Mouse (Mus musculus) large intestine, adult 2 months (tissue): ENCODE results near the gene Grb7. TPM values are rescaled to one million over a fixed set of nuclear protein-coding genes. Genes with fewer than 3 reads are reported as not detected.

Experiments
- DNase-seq: peaks from one replicate; pipeline ENCODE4 v3.0.0-alpha.2; 2012; ENCODE audit warnings: low read depth, low spot score
- WGBS: fragments of 180-500 bp; shearing (Covaris S2); methylation state at CpG from one replicate; pipeline ENCODE4 v1.1.7; 2018; 5-methylcytosine and 5-hydroxymethylcytosine counted together
- polyA plus RNA-seq: library from polyadenylated mRNA; depleted of rRNA; stranded (reverse); fragments of >200 nt; gene quantifications from 2 replicates; pipeline ENCODE4 v1.2.3, GENCODE M21; 2012

The Grb7 gene
- polyA plus RNA-seq, 1 experiment: 83.7 TPM

DNA sequence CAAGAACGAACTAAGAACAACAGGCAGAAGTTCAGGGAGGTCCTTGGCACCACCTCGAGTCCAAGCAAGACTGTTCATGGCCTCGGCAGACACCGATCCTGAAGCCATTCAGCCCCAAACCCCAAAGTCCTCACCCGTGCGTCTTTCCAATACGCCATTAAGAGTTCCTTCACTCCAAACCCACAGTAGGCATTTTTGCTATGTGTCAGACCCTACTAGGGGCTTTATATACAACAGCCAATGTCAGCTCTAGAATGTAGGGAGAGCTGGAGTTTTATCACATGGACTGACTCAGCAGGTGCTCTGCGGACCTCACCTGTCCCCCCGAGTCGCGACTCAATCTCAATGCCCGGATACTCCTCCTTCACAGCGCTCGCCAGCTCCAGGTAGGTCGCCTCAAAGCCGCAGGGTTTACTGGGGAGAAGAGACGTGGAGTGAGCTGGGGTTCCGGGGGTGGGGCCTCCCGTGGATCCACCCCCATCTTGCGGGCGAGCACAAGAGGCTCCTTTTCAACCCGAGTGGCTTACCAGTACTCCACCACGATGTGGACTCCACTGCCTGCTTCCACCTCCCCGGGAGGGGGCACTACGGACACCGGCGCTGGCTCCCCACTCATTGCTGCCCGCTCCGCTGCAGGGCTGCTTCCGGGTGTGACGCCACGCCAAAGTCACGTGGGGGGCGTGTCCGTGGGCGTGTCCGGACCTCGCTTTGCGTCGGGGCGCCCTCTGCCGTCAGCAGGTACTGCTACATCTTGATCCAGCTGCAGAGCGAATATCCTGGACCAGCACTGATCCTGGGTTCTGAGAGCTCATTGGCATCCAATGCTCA is 7.6 kb upstream of the Grb7 start, which contains the start of gene Mien1:
Gene Mien1, minus strand, starts transcription at position 661 of the 828 bp plus-strand sequence.
- no peak for DNase-seq
- under 1% methylated on average over 43 of the region's 43 CpGs for WGBS

DNA sequence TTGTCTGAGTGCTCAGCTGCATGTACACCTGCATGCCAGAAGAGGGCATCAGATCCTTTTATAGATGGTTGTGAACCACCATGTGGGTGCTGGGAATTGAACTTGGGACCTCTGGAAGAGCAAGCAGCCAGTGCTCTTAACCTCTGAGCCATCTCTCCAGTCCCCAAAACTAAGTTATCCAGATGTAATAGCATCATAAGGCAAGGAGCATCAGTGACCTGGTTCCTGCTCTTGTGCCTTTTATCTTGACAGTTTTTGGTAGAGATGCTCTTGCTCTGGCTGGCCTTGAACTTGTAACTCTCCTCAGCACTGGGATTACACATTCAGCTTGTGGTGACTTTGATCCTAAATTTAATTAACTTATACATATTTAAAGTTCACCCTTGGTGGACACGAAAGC is 2.5 kb upstream of the Grb7 start:
- no peak for DNase-seq
- 97% methylated on average over 1 of the region's 1 CpGs for WGBS

GRCm38 (mm10) chr11:98445238-98445637 is 956 bp upstream of the Grb7 start:
- no peak for DNase-seq
- 13% methylated on average over 1 of the region's 1 CpGs for WGBS

GRCm38 (mm10) chr11:98445679-98446078 is 515 bp upstream of the Grb7 start:
- 20% methylated on average over 4 of the region's 4 CpGs for WGBS
- no peak for DNase-seq

- WGBS: 3% methylated on average over 33 of the region's 33 CpGs
- DNase-seq: no peak
Measured at GRCm38 (mm10) chr11:98446562-98447474, 624 bp downstream of the Grb7 start.

DNA sequence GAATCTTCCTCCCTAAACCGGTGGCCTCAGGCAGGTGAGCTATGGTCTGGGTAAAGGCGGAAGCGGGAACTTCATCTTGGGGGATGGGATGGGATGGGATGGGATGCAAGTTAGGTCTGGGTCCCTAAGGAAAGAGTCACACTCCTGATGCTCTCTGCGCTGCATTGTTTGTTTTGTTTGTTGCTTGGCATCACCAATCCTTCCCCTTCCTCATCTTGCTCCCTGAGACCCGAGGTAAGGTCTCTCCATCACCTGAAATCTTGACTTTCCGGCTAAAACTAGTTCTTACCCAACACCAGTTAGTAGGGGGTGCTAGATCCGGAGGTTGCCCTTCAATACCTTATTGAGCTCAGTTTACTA is 1.3 kb downstream of the Grb7 start:
- no peak for DNase-seq
- 16% methylated on average over 7 of the region's 7 CpGs for WGBS

GRCm38 (mm10) chr11:98448191-98448790 is 2.1 kb downstream of the Grb7 start:
- no peak for DNase-seq
- WGBS: 13% methylated on average over 13 of the region's 13 CpGs

- WGBS: 30% methylated on average over 3 of the region's 3 CpGs
- no peak for DNase-seq
Measured at GRCm38 (mm10) chr11:98449419-98449818, 3.2 kb downstream of the Grb7 start.

DNA sequence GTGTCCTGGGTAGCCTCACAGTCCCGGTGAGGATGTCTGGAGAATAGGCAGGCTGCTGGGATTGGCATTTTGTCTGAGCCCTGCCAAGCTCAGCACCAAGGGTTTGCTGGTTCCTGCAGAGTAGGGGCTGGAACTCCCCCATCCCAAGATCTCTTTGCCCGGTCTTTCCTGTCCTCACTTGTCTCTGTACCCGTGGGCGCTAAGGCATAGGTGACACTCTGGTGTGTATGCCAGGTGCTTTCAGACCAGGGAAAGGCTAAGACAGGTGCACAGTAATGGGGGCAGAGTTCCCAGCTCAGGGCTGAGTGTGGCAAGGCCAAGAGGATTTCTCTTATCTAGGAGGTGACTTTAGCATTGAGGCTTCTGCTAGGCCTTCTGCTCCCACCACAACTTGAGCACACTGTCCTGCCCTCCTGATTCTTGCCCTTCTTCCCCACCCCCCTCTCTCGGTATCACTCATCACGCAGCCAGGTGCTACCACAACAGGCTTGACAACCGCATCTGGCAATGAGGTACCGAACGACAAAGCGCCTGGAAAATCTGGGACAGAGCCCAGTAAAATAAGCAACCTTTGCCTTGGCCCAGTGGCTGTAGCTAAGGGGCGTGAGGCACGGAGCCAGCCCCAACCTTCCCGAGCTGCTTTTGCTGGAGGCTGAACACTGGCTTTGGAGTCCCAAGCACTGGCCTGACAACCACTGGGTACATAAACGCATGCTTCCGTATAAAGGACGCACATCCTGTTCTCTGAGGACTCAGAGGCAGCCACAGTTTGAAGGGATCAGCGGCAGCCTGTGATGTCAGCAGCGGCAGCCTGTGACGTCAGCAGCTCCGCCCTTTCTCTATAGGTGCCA is 4.0 kb downstream of the Grb7 start:
- 28% methylated on average over 20 of the region's 20 CpGs for WGBS
- DNase-seq: no peak

GRCm38 (mm10) chr11:98455484-98455883 is 9.3 kb downstream of the Grb7 start:
- no peak for DNase-seq
- 81% methylated on average over 4 of the region's 4 CpGs for WGBS

GRCm38 (mm10) chr11:98456545-98456944 is 10.4 kb downstream of the Grb7 start:
- DNase-seq: no peak
- 44% methylated on average over 5 of the region's 5 CpGs for WGBS

DNA sequence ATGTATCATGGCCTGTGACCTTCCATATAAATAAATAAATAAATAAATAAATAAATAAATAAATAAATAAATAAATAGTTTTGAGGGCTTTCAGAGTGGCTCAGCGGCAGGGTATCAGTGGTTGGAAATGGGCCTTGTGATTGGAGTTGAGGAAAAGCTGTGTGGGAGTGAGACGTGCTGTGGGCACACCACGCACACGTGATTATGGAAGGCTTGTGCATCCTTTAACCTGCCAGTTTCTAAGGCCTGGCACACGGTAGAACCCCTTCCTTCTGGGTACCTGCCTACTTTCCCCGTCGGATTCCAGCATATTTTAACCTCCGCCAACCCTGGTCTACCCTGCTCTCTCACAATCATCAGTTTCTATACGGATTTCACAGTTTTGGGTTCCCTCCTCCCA is 10.8 kb downstream of the Grb7 start:
- no peak for DNase-seq
- 9% methylated on average over 9 of the region's 9 CpGs for WGBS

DNA sequence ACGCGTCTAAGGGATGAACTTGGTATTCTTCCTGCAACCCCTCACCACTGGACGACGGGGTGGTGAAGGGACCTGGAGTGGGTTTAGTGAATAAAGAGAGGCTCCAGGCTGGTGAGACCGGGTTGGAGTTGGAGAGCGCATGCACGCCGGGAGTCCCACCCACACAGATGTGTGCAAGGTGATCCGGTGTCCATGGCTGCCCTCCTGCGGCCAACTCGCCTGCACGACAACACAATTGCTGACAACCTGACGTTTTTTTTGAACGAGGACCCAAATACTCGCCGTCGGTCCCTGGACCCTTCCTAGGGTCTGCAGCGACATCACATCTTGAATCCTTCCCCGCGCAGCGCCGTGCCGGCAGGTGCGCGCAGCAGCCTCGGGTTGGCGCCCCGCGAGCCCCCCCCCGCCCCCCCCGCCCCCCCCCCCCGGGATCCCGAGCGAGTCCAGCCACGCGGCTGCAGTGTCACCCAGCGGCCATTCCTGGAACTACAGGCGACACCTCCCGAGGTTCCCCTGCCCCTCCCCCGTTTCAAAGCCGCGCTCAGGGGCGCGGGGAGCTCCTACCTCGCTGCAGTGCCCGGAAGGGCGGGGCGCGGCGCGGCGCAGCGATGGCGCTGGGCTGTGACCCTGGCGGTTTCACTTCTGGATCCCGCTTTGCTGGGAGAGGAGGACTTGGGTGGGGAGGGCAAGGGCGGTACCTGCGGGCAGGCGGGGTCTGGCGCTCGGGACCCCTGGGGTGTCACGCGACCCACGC is 11.3 kb downstream of the Grb7 start:
- no peak for DNase-seq
- under 1% methylated on average over 59 of the region's 64 CpGs for WGBS

GRCm38 (mm10) chr11:98458121-98458990 is 12.2 kb downstream of the Grb7 start:
- DNase-seq: no peak
- 5% methylated on average over 30 of the region's 30 CpGs for WGBS

DNA sequence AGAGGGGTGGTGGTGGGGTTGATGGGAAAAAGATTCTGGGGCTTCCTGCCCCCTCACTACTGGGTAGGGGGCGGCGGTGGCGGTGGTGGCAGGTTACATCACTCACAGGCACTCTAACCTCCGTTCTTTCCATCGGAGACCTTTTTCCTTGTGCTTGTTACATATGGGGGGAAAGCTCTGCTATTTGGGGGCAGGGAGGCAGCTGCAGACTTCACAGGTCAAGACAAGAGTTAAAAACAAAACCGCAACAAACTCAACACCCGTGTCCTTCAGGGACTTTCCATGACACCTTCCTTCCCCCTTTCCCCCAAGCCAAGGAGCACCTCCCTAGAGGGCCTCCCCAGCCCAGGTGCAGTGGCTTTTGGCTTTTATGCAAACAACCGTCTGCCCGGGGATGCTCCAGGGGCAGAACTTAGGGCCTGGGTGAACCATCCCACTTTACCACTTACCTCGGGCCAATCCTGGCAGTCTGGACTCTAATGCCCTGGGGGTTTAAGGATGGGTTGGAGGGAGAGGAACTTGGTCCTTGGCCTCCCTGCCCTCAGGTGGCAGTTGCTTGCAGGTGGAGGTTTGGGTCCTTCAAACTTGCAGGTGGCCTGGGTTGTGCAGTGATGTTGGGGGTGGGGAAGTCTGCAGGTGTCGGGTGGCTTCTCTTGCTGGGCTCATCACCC is 13.0 kb downstream of the Grb7 start:
- 28% methylated on average over 11 of the region's 11 CpGs for WGBS
- no peak for DNase-seq

- 83% methylated on average over 9 of the region's 9 CpGs for WGBS
- DNase-seq: no peak
Measured at GRCm38 (mm10) chr11:98459860-98460259, 13.7 kb downstream of the Grb7 start.

GRCm38 (mm10) chr11:98461109-98461720 is 15.0 kb downstream of the Grb7 start:
- WGBS: 28% methylated on average over 6 of the region's 6 CpGs
- no peak for DNase-seq
